Mouse (Mus musculus) C2C12 (cell line): Measurements from ENCODE around the gene Megf8. TPM values are rescaled to one million over a fixed set of nuclear protein-coding genes. Genes with fewer than 3 reads are reported as not detected.
"Not testable (repeated sequence)": the region's sequence is repeated elsewhere in the genome, so short reads cannot be mapped to it uniquely, and the experiment has no call there.

Experiments used
- H3K27me3 ChIP-seq: one replicate; pipeline ENCODE4 v1.6.1; 2011; ENCODE audit not compliant: control insufficient read depth, insufficient read depth, insufficient read length
- H3K36me3 ChIP-seq: one replicate; pipeline ENCODE4 v1.6.1; 2011; ENCODE audit not compliant: control insufficient read depth, insufficient read depth
- H3K4me3 ChIP-seq: one replicate; pipeline ENCODE4 v1.5.1; 2011; ENCODE audit warnings: mild to moderate bottlenecking, control low read depth; ENCODE audit not compliant: poor library complexity, insufficient read depth, severe bottlenecking
- H3K79me2 ChIP-seq: one replicate; pipeline ENCODE4 v1.6.1; 2011; ENCODE audit not compliant: control insufficient read depth, insufficient read depth
- H3K79me3 ChIP-seq: one replicate; pipeline ENCODE4 v1.6.1; 2011; ENCODE audit warnings: low read depth, control low read depth
- H3ac ChIP-seq: one replicate; pipeline ENCODE3; 2011; ENCODE audit warnings: low read depth; ENCODE audit not compliant: control insufficient read depth, insufficient read length
- CEBPB ChIP-seq: IDR thresholded peaks from one replicate; pipeline ENCODE4 v1.6.1; 2011; ENCODE audit warnings: low read depth, mild to moderate bottlenecking, control low read depth, moderate library complexity
- CTCF ChIP-seq: IDR thresholded peaks from one replicate; pipeline ENCODE4 v1.5.1; 2011; ENCODE audit not compliant: control insufficient read depth, insufficient read depth, insufficient read length
- FOSL1 ChIP-seq: IDR thresholded peaks from one replicate; pipeline ENCODE4 v1.8.0; 2011; ENCODE audit warnings: mild to moderate bottlenecking, low read length; ENCODE audit not compliant: poor library complexity, insufficient read depth, severe bottlenecking
- MAX ChIP-seq: IDR thresholded peaks from one replicate; pipeline ENCODE4 v1.6.1; 2011; ENCODE audit warnings: mild to moderate bottlenecking, control low read depth
- MYOD1 ChIP-seq: IDR thresholded peaks from one replicate; pipeline ENCODE4 v1.6.1; 2011; ENCODE audit warnings: low read depth; ENCODE audit not compliant: control insufficient read depth, insufficient read length
- MYOG ChIP-seq: IDR thresholded peaks from one replicate; pipeline ENCODE4 v1.6.1; 2011; ENCODE audit not compliant: control insufficient read depth, insufficient read length; ENCODE audit errors: extremely low read depth
- USF1 ChIP-seq: IDR thresholded peaks from one replicate; pipeline ENCODE4 v1.6.1; 2011; ENCODE audit warnings: low read depth, mild to moderate bottlenecking, control low read depth, moderate library complexity
- polyA plus RNA-seq: library from polyadenylated mRNA; unstranded; fragments of >200 nt; fragmentation: generic; extraction: Trizol; gene quantifications from one replicate; pipeline ENCODE4 v1.2.1, GENCODE M21; 2012; ENCODE audit warnings: missing spikeins

The Megf8 gene
- polyA plus RNA-seq, 1 experiment, result 31.9 TPM

- H3K79me2 ChIP-seq, result peaks cover 26% of the 10 kb centered on the region
- H3K36me3 ChIP-seq, result no peaks in the 10 kb centered on the region
- no peak overlapping the region for H3K4me3 ChIP-seq
- TF ChIP-seq MAX (no peak), MYOD1 (no peak), MYOG (no peak), CEBPB (no peak), USF1 (no peak), CTCF (no peak), FOSL1 (no peak)
- H3K79me3 ChIP-seq, result peaks cover 10% of the 10 kb centered on the region
- H3K27me3 ChIP-seq, result peaks cover 42% of the 10 kb centered on the region
- no peak overlapping the region for H3ac ChIP-seq
Measured at GRCm38 (mm10) chr7:25314606-25315305, 2.2 kb upstream of the Megf8 start.

- peak overlapping the region; percentile 46 for H3ac ChIP-seq
- peaks cover 42% of the 10 kb centered on the region for H3K27me3 ChIP-seq
- peaks cover 33% of the 10 kb centered on the region for H3K79me2 ChIP-seq
- H3K4me3 ChIP-seq, result peak overlapping the region; percentile 6
- H3K36me3 ChIP-seq, result no peaks in the 10 kb centered on the region
- peaks cover 12% of the 10 kb centered on the region for H3K79me3 ChIP-seq
- no peak for TF ChIP-seq USF1
- no peak for TF ChIP-seq FOSL1
- TF ChIP-seq CEBPB, result no peak
Measured at GRCm38 (mm10) chr7:25315306-25316041, 1.5 kb upstream of the Megf8 start.

- Histone ChIP-seq H3ac (peak overlapping the region; percentile 84), H3K36me3 (no peaks in the 10 kb centered on the region), H3K4me3 (peak overlapping the region; percentile 46), H3K79me3 (peaks cover 15% of the 10 kb centered on the region), H3K27me3 (peaks cover 28% of the 10 kb centered on the region), H3K79me2 (peaks cover 47% of the 10 kb centered on the region)
- TF ChIP-seq MYOG (no peak), USF1 (no peak), MYOD1 (peak; percentile 35), MAX (no peak)
Measured at GRCm38 (mm10) chr7:25317446-25317999, 559 bp downstream of the Megf8 start.

- Histone ChIP-seq H3K79me3 (peaks cover 33% of the 10 kb centered on the region), H3K79me2 (peaks cover 81% of the 10 kb centered on the region), H3K27me3 (no peaks in the 10 kb centered on the region), H3K4me3 (no peak overlapping the region), H3ac (no peak overlapping the region), H3K36me3 (no peaks in the 10 kb centered on the region)
- TF ChIP-seq MYOD1, result no peak
- TF ChIP-seq MYOG, result no peak
- no peak for TF ChIP-seq USF1
- TF ChIP-seq FOSL1, result no peak
- TF ChIP-seq MAX, result peak; percentile 27
- no peak for TF ChIP-seq CEBPB
- no peak for TF ChIP-seq CTCF
Measured at GRCm38 (mm10) chr7:25322058-25322484, 5.1 kb downstream of the Megf8 start.

- no peaks in the 10 kb centered on the region for H3K36me3 ChIP-seq
- no peak overlapping the region for H3K4me3 ChIP-seq
- TF ChIP-seq MYOG, result no peak
- peak; percentile 47 for TF ChIP-seq CEBPB
- H3K79me3 ChIP-seq, result peaks cover 30% of the 10 kb centered on the region
- no peak overlapping the region for H3ac ChIP-seq
- H3K27me3 ChIP-seq, result no peaks in the 10 kb centered on the region
- peaks cover 70% of the 10 kb centered on the region for H3K79me2 ChIP-seq
Measured at GRCm38 (mm10) chr7:25323219-25323618, 6.3 kb downstream of the Megf8 start.

GRCm38 (mm10) chr7:25325431-25325830 is 8.5 kb downstream of the Megf8 start:
- H3K27me3 ChIP-seq, H3ac ChIP-seq, H3K4me3 ChIP-seq, H3K36me3 ChIP-seq: not testable (repeated sequence)
- H3K79me2 ChIP-seq, result peaks cover 48% of the 10 kb centered on the region
- H3K79me3 ChIP-seq, result peaks cover 21% of the 10 kb centered on the region
